Mouse (Mus musculus) urinary bladder, postnatal 10 days (tissue): ENCODE data around the gene Vmn1r39.
"Not testable (repeated sequence)": the region's sequence is repeated elsewhere in the genome, so short reads cannot be mapped to it uniquely, and the experiment has no call there.

Experiments used
- DNase-seq: peaks from one replicate; pipeline ENCODE4 v3.0.0; 2022; ENCODE audit warnings: low spot score

Vmn1r39 gene

GRCm38 (mm10) chr6:66810509-66810908 is at the start of gene Vmn1r39:
Vmn1r39 (minus strand) TSS chr6:66810609.
- DNase-seq: no peak

GRCm38 (mm10) chr6:66859391-66859790 is 49.0 kb upstream of the Vmn1r39 start:
- DNase-seq: no peak

- DNase-seq: no peak
Measured at GRCm38 (mm10) chr6:66858356-66858755, 47.9 kb upstream of the Vmn1r39 start.

GRCm38 (mm10) chr6:66856236-66856635 is 45.8 kb upstream of the Vmn1r39 start:
- DNase-seq: no peak

- DNase-seq: no peak
Measured at GRCm38 (mm10) chr6:66848936-66849335, 38.5 kb upstream of the Vmn1r39 start.

GRCm38 (mm10) chr6:66840631-66841030 is 30.2 kb upstream of the Vmn1r39 start:
- not testable (repeated sequence) for DNase-seq

GRCm38 (mm10) chr6:66836932-66837331 is 26.5 kb upstream of the Vmn1r39 start:
- no peak for DNase-seq

GRCm38 (mm10) chr6:66806311-66806710 is 4.1 kb downstream of the Vmn1r39 start:
- DNase-seq: no peak

- DNase-seq: no peak
Measured at GRCm38 (mm10) chr6:66805713-66806112, 4.7 kb downstream of the Vmn1r39 start.

GRCm38 (mm10) chr6:66782527-66782926 is 27.9 kb downstream of the Vmn1r39 start, which contains the start of gene Vmn1r38:
Vmn1r38 (minus strand) TSS chr6:66782627.
- DNase-seq: not testable (repeated sequence)
